Mouse (Mus musculus) liver, adult 2 months (tissue): ENCODE data around the gene Nup210. TPM values are rescaled to one million over a fixed set of nuclear protein-coding genes. Genes with fewer than 3 reads are reported as not detected.

ENCODE experiments used
- DNase-seq: peaks from one replicate; pipeline ENCODE4 v3.0.0-alpha.2; 2011; ENCODE audit warnings: low read depth, low spot score; ENCODE audit errors: extremely low read depth
- H3K27ac ChIP-seq: fragments of 200-500 bp; replicated peaks from 2 replicates; pipeline ENCODE4 v1.5.1; 2012; ENCODE audit warnings: low read depth, mild to moderate bottlenecking, control low read depth, inconsistent platforms, low read length; ENCODE audit not compliant: insufficient read depth
- H3K27me3 ChIP-seq: fragments of 200-500 bp; 2 replicates; pipeline ENCODE4 v1.6.1; 2012; ENCODE audit warnings: mild to moderate bottlenecking, moderate library complexity, low read length, inconsistent platforms; ENCODE audit not compliant: control insufficient read depth, insufficient read depth
- H3K36me3 ChIP-seq: fragments of 200-500 bp; 2 replicates; pipeline ENCODE4 v1.6.1; 2012; ENCODE audit warnings: low read length, inconsistent platforms; ENCODE audit not compliant: control insufficient read depth, insufficient read depth
- H3K4me1 ChIP-seq: fragments of 200-500 bp; 2 replicates; pipeline ENCODE4 v1.6.1; 2011; ENCODE audit warnings: low read length; ENCODE audit not compliant: control insufficient read depth, insufficient read depth
- H3K4me3 ChIP-seq: fragments of 200-500 bp; 2 replicates; pipeline ENCODE4 v1.5.1; 2011; ENCODE audit warnings: low read depth, mild to moderate bottlenecking, control low read depth, low read length, moderate library complexity; ENCODE audit not compliant: insufficient read depth
- H3K79me2 ChIP-seq: fragments of 200-500 bp; 2 replicates; pipeline ENCODE4 v1.6.1; 2012; ENCODE audit warnings: inconsistent platforms, mild to moderate bottlenecking, low read length, moderate library complexity; ENCODE audit not compliant: control insufficient read depth, insufficient read depth
- H3K9ac ChIP-seq: fragments of 200-500 bp; 2 replicates; pipeline ENCODE4 v1.6.1; 2012; ENCODE audit warnings: low read depth, mild to moderate bottlenecking, control low read depth, inconsistent platforms, low read length
- CTCF ChIP-seq: fragments of 200-500 bp; IDR thresholded peaks from 2 replicates; pipeline ENCODE4 v1.5.1; 2011; ENCODE audit warnings: low read depth, low read length, control low read depth
- POLR2A ChIP-seq: fragments of 200-500 bp; IDR thresholded peaks from 2 replicates; pipeline ENCODE4 v1.6.1; 2011; ENCODE audit warnings: low read length, control low read depth; ENCODE audit not compliant: insufficient read depth; ENCODE audit errors: extremely low read depth
- WGBS: fragments of 180-500 bp; shearing (Covaris S2); methylation state at CpG from one replicate; pipeline ENCODE4 v1.1.7; 2018; 5-methylcytosine and 5-hydroxymethylcytosine counted together
- polyA plus RNA-seq: library from polyadenylated mRNA; depleted of rRNA; stranded (reverse); fragments of >200 nt; gene quantifications from 2 replicates; pipeline ENCODE4 v1.2.3, GENCODE M21; 2012
- total RNA-seq: library from RNA; depleted of rRNA; stranded (reverse); fragments of >200 nt; gene quantifications from 2 replicates; pipeline ENCODE4 v1.2.3, GENCODE M21; 2014

The Nup210 gene
- total and polyA plus RNA-seq, 2 experiments = 13.8 to 14.9 TPM

DNA sequence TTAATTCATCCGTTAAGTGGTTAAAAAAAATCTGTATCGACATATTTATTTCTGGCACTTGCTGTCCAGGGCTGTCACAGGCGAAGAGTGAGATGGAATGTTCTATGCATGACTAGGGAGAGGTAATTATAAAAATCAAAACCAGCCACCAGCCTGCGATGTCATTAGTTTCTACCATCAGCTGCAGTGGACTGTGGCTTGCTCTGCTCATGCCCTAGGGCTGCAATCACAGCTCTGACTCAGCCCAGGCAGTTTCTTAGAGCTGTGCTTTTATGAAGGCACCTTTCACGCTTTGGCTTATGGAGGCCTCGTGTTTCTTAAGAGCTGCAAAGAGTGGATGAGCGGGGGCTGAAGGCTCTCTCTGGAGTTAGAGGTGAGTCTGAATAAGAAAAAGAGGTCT, 95.8 kb downstream of the Nup210 start:
- H3K79me2 ChIP-seq = no peaks in the 10 kb centered on the region
- no peaks in the 10 kb centered on the region for H3K4me1 ChIP-seq
- H3K9ac ChIP-seq = no peak overlapping the region
- TF ChIP-seq CTCF = no peak
- TF ChIP-seq POLR2A = no peak
- peaks cover 3% of the 10 kb centered on the region; the same call in 1 of the 2 replicates for H3K36me3 ChIP-seq
- 90% methylated on average over 7 of the region's 7 CpGs for WGBS
- no peak for DNase-seq
- no peaks in the 10 kb centered on the region for H3K27me3 ChIP-seq
- H3K4me3 ChIP-seq = no peak overlapping the region
- H3K27ac ChIP-seq = no peak overlapping the region

DNA sequence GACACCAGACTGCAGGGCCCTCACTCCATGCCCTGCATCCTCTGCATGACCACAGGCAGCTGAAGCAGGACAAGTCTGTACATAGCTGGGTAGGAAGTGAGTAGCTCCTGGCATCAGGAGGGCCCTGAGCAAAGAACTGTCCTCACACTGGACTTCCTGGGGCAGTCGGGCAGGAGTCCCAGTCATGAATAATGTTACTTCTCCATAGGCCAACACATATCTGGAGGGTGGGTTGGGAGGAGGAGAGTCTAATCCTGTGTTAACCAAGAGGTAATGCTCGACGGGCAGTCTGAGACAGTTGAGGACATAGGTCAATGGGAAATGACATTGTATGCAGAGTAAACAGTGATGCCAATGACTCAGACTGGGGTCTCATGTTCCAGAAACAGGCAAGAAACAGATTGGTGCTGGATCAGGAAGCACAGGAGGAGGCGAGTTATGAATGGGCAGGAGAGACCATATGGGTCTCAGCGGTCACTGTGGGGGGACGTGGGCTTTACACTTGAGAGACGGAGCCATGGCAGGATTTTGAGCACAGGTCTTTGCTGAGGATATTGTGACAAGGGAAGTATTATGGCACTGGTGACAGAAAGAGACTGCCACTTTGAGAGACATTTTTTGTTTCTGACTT, 99.9 kb downstream of the Nup210 start:
- peaks cover 3% of the 10 kb centered on the region; the same call in 1 of the 2 replicates for H3K36me3 ChIP-seq

DNA sequence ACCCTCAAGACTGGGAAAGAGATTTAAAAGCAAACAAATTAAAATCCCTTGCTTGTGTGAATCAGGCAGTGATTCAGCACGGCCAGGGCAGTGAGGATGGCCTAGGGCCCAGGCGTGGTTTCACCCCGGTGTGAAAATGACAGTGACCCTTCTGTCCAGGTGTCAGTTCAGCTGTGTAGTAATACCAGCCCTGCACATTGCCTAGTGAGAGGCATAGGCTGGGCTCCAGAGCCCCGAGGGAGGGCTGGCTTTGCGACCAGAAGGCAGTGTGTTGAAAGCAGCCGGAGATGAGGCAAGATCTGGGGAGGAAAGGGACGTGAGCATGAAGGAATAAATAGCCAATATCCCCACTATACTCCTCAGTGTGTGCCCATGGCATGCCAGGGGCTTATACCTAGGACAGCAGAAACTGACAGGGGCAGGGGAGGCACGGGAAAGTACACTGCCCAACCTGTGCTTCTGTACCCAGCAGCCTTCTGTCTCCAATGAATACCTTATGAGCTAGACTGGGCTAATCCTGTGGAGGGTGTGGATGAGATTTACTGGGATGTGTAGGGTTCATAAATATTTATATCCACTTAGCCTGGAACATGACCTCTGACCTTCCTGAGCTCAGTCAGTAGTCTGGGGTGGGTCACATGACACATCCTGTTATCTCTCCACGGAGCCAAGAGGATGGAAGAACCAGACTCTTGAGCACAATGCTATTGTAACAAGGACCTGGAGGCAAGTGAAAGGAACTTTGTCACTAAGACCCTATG, 102.3 kb downstream of the Nup210 start:
- Histone ChIP-seq H3K9ac (no peak overlapping the region), H3K27ac (no peak overlapping the region), H3K79me2 (no peaks in the 10 kb centered on the region), H3K4me1 (no peaks in the 10 kb centered on the region), H3K4me3 (no peak overlapping the region), H3K27me3 (no peaks in the 10 kb centered on the region), H3K36me3 (no peaks in the 10 kb centered on the region)
- no peak for DNase-seq
- TF ChIP-seq POLR2A (no peak), CTCF (no peak)
- WGBS = 84% methylated on average over 9 of the region's 9 CpGs

More for the DNA sequence above, 99.9 kb downstream of the Nup210 start:
- no peaks in the 10 kb centered on the region for H3K4me1 ChIP-seq
- WGBS = 77% methylated on average over 7 of the region's 7 CpGs
- H3K9ac ChIP-seq = no peak overlapping the region
- TF ChIP-seq CTCF (no peak), POLR2A (no peak)
- no peaks in the 10 kb centered on the region for H3K27me3 ChIP-seq
- DNase-seq = no peak
- H3K4me3 ChIP-seq = no peak overlapping the region
- H3K79me2 ChIP-seq = no peaks in the 10 kb centered on the region
- no peak overlapping the region for H3K27ac ChIP-seq

DNA sequence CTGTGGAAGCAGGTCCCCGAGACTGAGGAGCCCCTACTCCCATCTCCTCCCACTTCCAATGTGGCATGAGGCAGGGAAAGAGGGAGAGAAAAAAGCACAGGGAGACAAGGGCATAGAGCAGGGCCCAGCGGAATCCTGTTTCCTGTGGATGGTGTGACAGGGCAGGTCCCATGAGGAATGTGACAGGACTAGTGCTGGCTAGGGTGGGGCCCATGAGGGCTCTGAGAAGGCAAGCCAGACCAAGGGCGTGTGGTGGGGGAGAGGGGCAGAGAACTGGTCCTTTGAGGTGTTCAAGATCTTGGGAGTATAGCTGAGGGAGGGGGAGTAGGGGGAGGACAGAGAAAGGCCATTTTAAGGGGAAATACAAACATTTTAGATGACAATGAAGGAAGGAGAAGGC, 104.2 kb downstream of the Nup210 start:
- no peak for DNase-seq
- Histone ChIP-seq H3K9ac (no peak overlapping the region), H3K79me2 (no peaks in the 10 kb centered on the region), H3K4me3 (no peak overlapping the region), H3K27ac (no peak overlapping the region), H3K27me3 (no peaks in the 10 kb centered on the region), H3K36me3 (no peaks in the 10 kb centered on the region), H3K4me1 (no peaks in the 10 kb centered on the region)
- TF ChIP-seq CTCF (no peak), POLR2A (no peak)
- 81% methylated on average over 3 of the region's 3 CpGs for WGBS

DNA sequence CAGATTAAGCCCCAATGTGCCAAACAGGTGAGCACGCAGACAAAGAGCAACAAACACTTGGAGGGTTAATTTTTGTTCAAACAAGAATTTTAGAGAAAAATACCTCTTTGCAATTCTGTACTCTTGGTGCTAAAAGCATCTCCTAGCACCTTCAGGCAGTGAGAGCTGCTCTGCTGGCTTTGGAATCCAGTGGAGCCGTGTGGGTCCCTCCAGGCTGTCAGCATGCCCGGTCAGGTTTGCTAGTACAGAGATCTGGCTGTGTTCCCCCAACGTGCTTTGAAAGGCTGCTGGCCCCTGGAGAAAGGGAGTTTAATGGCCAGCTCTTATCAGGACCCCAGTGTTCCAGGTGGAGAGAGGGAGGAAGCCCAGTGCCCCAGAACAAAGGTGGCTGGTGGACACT, 105.1 kb downstream of the Nup210 start:
- H3K4me1 ChIP-seq = no peaks in the 10 kb centered on the region
- H3K9ac ChIP-seq = no peak overlapping the region
- H3K27me3 ChIP-seq = no peaks in the 10 kb centered on the region
- H3K27ac ChIP-seq = no peak overlapping the region
- no peaks in the 10 kb centered on the region for H3K79me2 ChIP-seq
- WGBS = 74% methylated on average over 4 of the region's 4 CpGs
- DNase-seq = no peak
- H3K36me3 ChIP-seq = no peaks in the 10 kb centered on the region
- no peak for TF ChIP-seq CTCF
- TF ChIP-seq POLR2A = no peak
- no peak overlapping the region for H3K4me3 ChIP-seq

DNA sequence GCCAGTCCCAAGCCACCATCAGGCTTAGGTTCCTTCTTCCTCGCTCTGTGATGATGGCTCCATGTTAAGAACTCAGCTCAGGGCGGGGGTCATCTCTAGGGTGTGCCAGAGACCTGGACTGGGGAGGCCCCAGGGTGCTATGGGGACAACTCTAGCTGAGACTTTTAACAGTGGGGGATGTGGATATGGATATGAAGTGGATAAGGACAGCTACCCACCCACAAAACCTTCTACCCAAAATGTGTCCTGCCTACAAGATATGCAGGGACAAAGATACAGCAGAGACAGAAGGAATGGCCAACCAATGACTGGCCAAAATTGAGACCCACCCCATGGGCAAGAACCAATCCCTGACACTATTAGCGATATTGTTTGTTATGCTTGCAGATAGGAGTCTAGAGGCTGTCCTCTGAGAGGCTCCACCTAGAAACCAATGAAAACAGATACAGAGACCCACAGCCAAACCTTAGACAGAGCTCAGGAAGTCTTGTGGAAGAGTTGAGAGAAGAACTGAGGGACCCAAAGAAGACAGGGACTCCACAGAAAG, 108.3 kb downstream of the Nup210 start:
- WGBS = 92% methylated on average over 3 of the region's 3 CpGs
- TF ChIP-seq POLR2A = no peak
- no peak for TF ChIP-seq CTCF
- Histone ChIP-seq H3K4me1 (no peaks in the 10 kb centered on the region), H3K36me3 (no peaks in the 10 kb centered on the region), H3K27ac (no peak overlapping the region), H3K79me2 (no peaks in the 10 kb centered on the region), H3K27me3 (no peaks in the 10 kb centered on the region), H3K4me3 (no peak overlapping the region), H3K9ac (no peak overlapping the region)
- no peak for DNase-seq
